Mouse (Mus musculus) limb, embryonic 15.5 days (tissue): Measurements from ENCODE around the gene Gm17018. TPM values are rescaled to one million over a fixed set of nuclear protein-coding genes. Genes with fewer than 3 reads are reported as not detected.

ENCODE experiments used
- ATAC-seq: fragments of 200-750 bp; cut with Nextera tagmentation; 2 replicates; pipeline ENCODE4 v1.8.0; 2017; ENCODE audit warnings: low read depth, moderate TSS enrichment; ENCODE audit not compliant: insufficient number of reproducible peaks, low FRiP score, low TSS enrichment
- H3K27ac ChIP-seq: fragments of 300-500 bp; sonication (generic); 2 replicates; pipeline ENCODE4 v1.5.1; 2015; ENCODE audit warnings: moderate library complexity, mild to moderate bottlenecking, inconsistent platforms
- H3K27me3 ChIP-seq: fragments of 300-500 bp; sonication (generic); 2 replicates; pipeline ENCODE4 v1.6.1; 2015; ENCODE audit warnings: inconsistent platforms
- H3K36me3 ChIP-seq: fragments of 300-500 bp; sonication (generic); 2 replicates; pipeline ENCODE4 v1.6.1; 2015; ENCODE audit warnings: inconsistent platforms
- H3K4me1 ChIP-seq: fragments of 300-500 bp; sonication (generic); 2 replicates; pipeline ENCODE4 v1.6.1; 2015; ENCODE audit warnings: inconsistent platforms
- H3K4me2 ChIP-seq: fragments of 300-500 bp; sonication (generic); 2 replicates; pipeline ENCODE4 v1.6.1; 2015; ENCODE audit warnings: mild to moderate bottlenecking, inconsistent platforms
- H3K4me3 ChIP-seq: fragments of 300-500 bp; sonication (generic); 2 replicates; pipeline ENCODE4 v1.5.1; 2015; ENCODE audit warnings: mild to moderate bottlenecking, inconsistent platforms
- H3K9ac ChIP-seq: fragments of 300-500 bp; sonication (generic); 2 replicates; pipeline ENCODE4 v1.6.1; 2015; ENCODE audit warnings: inconsistent platforms
- H3K9me3 ChIP-seq: fragments of 300-500 bp; sonication (generic); 2 replicates; pipeline ENCODE4 v1.6.1; 2016; ENCODE audit warnings: inconsistent platforms
- WGBS: fragments of 180-500 bp; shearing (Covaris S2); methylation state at CpG from one replicate; pipeline ENCODE4 v1.1.7; 2015; 5-methylcytosine and 5-hydroxymethylcytosine counted together
- polyA plus RNA-seq: library from polyadenylated mRNA; unstranded; fragments of >200 nt; fragmentation: Nextera tagmentation; extraction: Ambion mirVana; gene quantifications from 2 replicates; pipeline ENCODE4 v1.2.1, GENCODE M21; 2015

Gene Gm17018
- 33.1 and 34.0 TPM in 2 replicates for polyA plus RNA-seq

GRCm38 (mm10) chr19:45560153-45560890 is at the start of gene Gm17018, which contains the start of gene Poll:
TSS of gene Gm17018 (plus strand) at chr19:45560615.
TSS of gene Poll (minus strand) at chr19:45560531.
- no peaks in the 10 kb centered on the region for H3K9me3 ChIP-seq
- 0 out of 2 replicates have a peak, but pooled peaks cover 9% of the 10 kb centered on the region for H3K36me3 ChIP-seq
- ATAC-seq: peak; percentile 80
- WGBS: 0% methylated on average over 35 of the region's 35 CpGs
- H3K27ac ChIP-seq: peak within 1 kb of the TSS; percentile 77
- H3K27me3 ChIP-seq: no peaks in the 10 kb centered on the region
- peaks cover 15% of the 10 kb centered on the region for H3K4me1 ChIP-seq
- peak within 1 kb of the TSS; percentile 85 for H3K4me2 ChIP-seq
- peak within 1 kb of the TSS; percentile 76 for H3K9ac ChIP-seq
- peak within 1 kb of the TSS; percentile 71 for H3K4me3 ChIP-seq

GRCm38 (mm10) chr19:45510680-45511079 is 49.7 kb upstream of the Gm17018 start:
- H3K36me3 ChIP-seq: peaks cover 25% of the 10 kb centered on the region
- 84% methylated on average over 3 of the region's 3 CpGs for WGBS
- H3K4me3 ChIP-seq: no peak overlapping the region
- ATAC-seq: no peak
- H3K9ac ChIP-seq: no peak overlapping the region
- H3K27me3 ChIP-seq: no peaks in the 10 kb centered on the region
- H3K4me1 ChIP-seq: no peaks in the 10 kb centered on the region
- H3K27ac ChIP-seq: no peak overlapping the region
- no peaks in the 10 kb centered on the region for H3K9me3 ChIP-seq
- no peak overlapping the region for H3K4me2 ChIP-seq

DNA sequence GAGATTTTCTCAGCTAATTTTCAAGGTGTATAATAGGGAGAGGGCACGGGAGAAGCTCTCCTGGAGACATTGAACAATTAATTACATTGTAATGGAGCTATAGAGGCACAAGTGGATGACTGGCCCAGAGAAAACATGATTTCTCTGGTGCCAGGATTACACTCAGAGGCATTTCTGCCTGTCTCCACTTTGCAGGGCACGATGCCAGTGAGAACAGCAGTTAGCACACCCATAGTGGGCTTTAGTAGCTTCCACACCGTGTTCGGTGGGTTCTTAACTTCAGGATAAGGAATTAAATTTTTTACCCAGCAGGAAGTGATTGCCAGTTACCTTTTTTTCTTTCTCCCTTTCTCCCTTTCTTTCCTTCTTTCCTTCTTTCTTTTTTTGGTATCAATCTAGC is 49.0 kb upstream of the Gm17018 start:
- Histone ChIP-seq H3K4me2 (no peak overlapping the region), H3K4me3 (no peak overlapping the region), H3K27me3 (no peaks in the 10 kb centered on the region), H3K4me1 (no peaks in the 10 kb centered on the region), H3K36me3 (peaks cover 29% of the 10 kb centered on the region), H3K9me3 (no peaks in the 10 kb centered on the region), H3K27ac (no peak overlapping the region), H3K9ac (no peak overlapping the region)
- no peak for ATAC-seq
- 81% methylated on average over 4 of the region's 4 CpGs for WGBS

GRCm38 (mm10) chr19:45515341-45515740 is 45.1 kb upstream of the Gm17018 start:
- Histone ChIP-seq H3K9ac (no peak overlapping the region), H3K4me1 (no peaks in the 10 kb centered on the region), H3K36me3 (peaks cover 49% of the 10 kb centered on the region), H3K4me2 (no peak overlapping the region), H3K27ac (no peak overlapping the region), H3K4me3 (no peak overlapping the region), H3K27me3 (no peaks in the 10 kb centered on the region), H3K9me3 (no peaks in the 10 kb centered on the region)
- no peak for ATAC-seq
- WGBS: 90% methylated on average over 2 of the region's 2 CpGs

- H3K4me3 ChIP-seq: no peak overlapping the region
- H3K27me3 ChIP-seq: no peaks in the 10 kb centered on the region
- WGBS: 91% methylated on average over 12 of the region's 12 CpGs
- no peaks in the 10 kb centered on the region for H3K9me3 ChIP-seq
- no peak overlapping the region for H3K4me2 ChIP-seq
- no peak overlapping the region for H3K27ac ChIP-seq
- H3K36me3 ChIP-seq: peaks cover 58% of the 10 kb centered on the region
- no peak overlapping the region for H3K9ac ChIP-seq
- no peak for ATAC-seq
- H3K4me1 ChIP-seq: no peaks in the 10 kb centered on the region
Observed at GRCm38 (mm10) chr19:45516264-45516663, 44.2 kb upstream of the Gm17018 start.

DNA sequence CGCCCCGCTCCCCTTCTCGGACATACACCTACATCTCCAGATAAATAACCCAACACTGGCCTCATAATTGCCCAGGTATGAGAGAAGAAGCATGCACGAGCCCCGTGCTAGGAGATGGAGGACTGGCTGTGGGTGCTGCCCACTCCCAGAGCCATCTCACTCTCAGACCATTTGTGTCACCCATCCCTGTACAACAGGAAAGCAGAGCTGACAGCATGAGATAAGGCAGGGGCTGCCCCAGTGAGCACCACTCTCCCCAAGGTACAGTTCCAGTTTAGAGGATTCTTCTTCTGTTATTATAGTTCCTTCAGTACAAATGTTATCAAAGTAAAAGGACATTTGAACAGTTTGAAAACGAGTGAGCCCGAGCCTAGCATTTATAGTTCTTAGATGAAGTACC is 33.0 kb upstream of the Gm17018 start:
- H3K36me3 ChIP-seq: peaks cover 66% of the 10 kb centered on the region
- no peak overlapping the region for H3K4me2 ChIP-seq
- H3K27ac ChIP-seq: no peak overlapping the region
- H3K27me3 ChIP-seq: no peaks in the 10 kb centered on the region
- no peak overlapping the region for H3K9ac ChIP-seq
- ATAC-seq: no peak
- H3K4me1 ChIP-seq: no peaks in the 10 kb centered on the region
- H3K4me3 ChIP-seq: no peak overlapping the region
- WGBS: 84% methylated on average over 7 of the region's 7 CpGs
- H3K9me3 ChIP-seq: no peaks in the 10 kb centered on the region

- no peak overlapping the region for H3K9ac ChIP-seq
- 89% methylated on average over 10 of the region's 10 CpGs for WGBS
- H3K27me3 ChIP-seq: no peaks in the 10 kb centered on the region
- no peaks in the 10 kb centered on the region for H3K4me1 ChIP-seq
- H3K4me3 ChIP-seq: no peak overlapping the region
- H3K4me2 ChIP-seq: no peak overlapping the region
- H3K9me3 ChIP-seq: no peaks in the 10 kb centered on the region
- H3K36me3 ChIP-seq: peaks cover 60% of the 10 kb centered on the region
- no peak for ATAC-seq
- H3K27ac ChIP-seq: no peak overlapping the region
Observed at GRCm38 (mm10) chr19:45527931-45528534, 32.4 kb upstream of the Gm17018 start.

DNA sequence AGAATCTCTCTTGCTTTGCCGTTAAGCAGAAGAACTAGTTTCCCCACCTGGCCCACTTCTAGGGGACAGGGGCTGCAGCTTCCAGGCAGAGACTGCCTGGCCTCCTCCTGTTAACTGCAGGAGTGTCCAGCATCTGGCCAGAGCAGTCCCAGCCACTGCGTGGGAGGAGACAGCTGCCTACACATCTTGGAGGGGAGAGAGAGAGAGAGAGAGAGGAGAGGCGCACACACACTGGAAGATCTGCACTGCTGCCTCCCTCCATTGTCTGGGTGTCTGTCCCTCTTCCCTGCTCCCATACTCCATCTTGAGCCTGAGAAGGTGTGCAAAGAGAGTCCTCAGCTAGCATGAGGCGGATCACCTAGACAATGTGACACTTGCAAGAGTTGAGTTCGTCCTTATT is 31.1 kb upstream of the Gm17018 start:
- H3K4me3 ChIP-seq: no peak overlapping the region
- 73% methylated on average over 5 of the region's 5 CpGs for WGBS
- no peaks in the 10 kb centered on the region for H3K9me3 ChIP-seq
- H3K27me3 ChIP-seq: 0 out of 2 replicates have a peak, but pooled peaks cover 2% of the 10 kb centered on the region
- no peak for ATAC-seq
- H3K9ac ChIP-seq: no peak overlapping the region
- no peaks in the 10 kb centered on the region for H3K4me1 ChIP-seq
- H3K4me2 ChIP-seq: no peak overlapping the region
- peaks cover 48% of the 10 kb centered on the region for H3K36me3 ChIP-seq
- H3K27ac ChIP-seq: no peak overlapping the region

- no peak for ATAC-seq
Observed at GRCm38 (mm10) chr19:45530200-45530995, 30.0 kb upstream of the Gm17018 start.

GRCm38 (mm10) chr19:45531554-45531953 is 28.9 kb upstream of the Gm17018 start:
- Histone ChIP-seq H3K36me3 (peaks cover 39% of the 10 kb centered on the region), H3K27me3 (peaks cover 2% of the 10 kb centered on the region; the same call in 1 of the 2 replicates), H3K9ac (no peak overlapping the region), H3K4me1 (no peaks in the 10 kb centered on the region; the same call in 1 of the 2 replicates), H3K4me3 (no peak overlapping the region), H3K9me3 (no peaks in the 10 kb centered on the region), H3K27ac (no peak overlapping the region), H3K4me2 (no peak overlapping the region)
- no peak for ATAC-seq
- WGBS: 46% methylated on average over 6 of the region's 6 CpGs

More at GRCm38 (mm10) chr19:45530200-45530995, 30.0 kb upstream of the Gm17018 start:
- 71% methylated on average over 15 of the region's 15 CpGs for WGBS
- Histone ChIP-seq H3K27me3 (peaks cover 2% of the 10 kb centered on the region; the same call in 1 of the 2 replicates), H3K27ac (no peak overlapping the region), H3K4me2 (no peak overlapping the region), H3K4me1 (no peaks in the 10 kb centered on the region; the same call in 1 of the 2 replicates), H3K9ac (no peak overlapping the region), H3K9me3 (no peaks in the 10 kb centered on the region), H3K36me3 (peaks cover 39% of the 10 kb centered on the region), H3K4me3 (no peak overlapping the region)

DNA sequence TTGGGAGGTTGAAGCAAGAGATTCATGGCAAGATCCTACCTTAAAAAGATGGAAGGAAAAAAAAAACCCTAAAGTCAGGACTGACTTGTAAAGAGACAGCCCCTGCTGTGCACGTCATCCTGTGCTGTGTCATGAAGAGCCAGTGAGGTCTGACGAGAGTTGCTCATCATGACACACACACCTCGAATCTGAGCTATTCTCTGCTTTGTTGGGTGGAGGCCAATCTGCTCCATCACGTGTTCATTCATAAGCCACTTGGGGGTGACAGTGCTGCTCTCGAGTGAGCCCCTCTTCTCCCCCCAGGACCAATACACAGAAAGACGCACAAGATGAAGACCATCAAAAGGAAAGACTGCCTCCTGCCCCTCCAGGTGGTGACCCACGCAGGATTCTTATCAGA is 26.8 kb upstream of the Gm17018 start:
- Histone ChIP-seq H3K27ac (no peak overlapping the region), H3K9me3 (no peaks in the 10 kb centered on the region), H3K9ac (no peak overlapping the region), H3K4me2 (no peak overlapping the region), H3K36me3 (peaks cover 23% of the 10 kb centered on the region), H3K4me1 (no peaks in the 10 kb centered on the region; the same call in 1 of the 2 replicates), H3K4me3 (no peak overlapping the region), H3K27me3 (peaks cover 2% of the 10 kb centered on the region; the same call in 1 of the 2 replicates)
- ATAC-seq: no peak
- 59% methylated on average over 7 of the region's 7 CpGs for WGBS
